Mouse (Mus musculus): ENCODE data around the gene Gm49321. TPM values are rescaled to one million over a fixed set of nuclear protein-coding genes. Genes with fewer than 3 reads are reported as not detected.

The Gm49321 gene
- polyA plus RNA-seq, 1 experiment, result not detected

DNA sequence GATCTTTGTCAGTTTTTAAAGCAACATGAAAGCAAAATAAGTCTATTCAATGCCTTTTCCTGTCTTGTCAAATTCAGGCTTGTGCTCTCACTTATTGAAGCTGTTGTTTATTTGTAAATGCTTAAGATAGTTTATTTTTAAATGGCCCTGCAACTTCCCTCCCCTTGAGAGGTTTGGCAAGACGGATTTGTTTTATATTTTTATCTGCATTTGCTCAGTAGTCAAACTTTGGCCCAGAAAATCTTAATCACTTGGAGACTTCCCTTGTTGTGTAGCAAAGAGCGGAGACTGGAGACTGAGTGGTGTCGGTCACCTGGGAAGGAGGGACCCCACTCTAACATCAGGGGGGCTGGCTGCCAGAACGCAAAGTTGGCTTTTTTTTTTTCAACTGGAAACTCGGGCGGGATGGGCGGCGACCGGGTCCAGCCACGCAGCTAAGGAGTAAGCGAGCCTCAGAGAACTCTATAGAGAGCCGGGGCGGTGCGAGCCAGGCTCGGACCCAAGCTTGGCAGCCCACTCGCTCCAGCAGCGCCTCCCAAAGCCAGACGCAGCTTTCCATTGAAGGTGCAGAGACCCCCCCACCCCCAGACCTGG, 30.3 kb upstream of the Gm49321 start:
- Histone ChIP-seq H3K4me1 (replicated peaks; ENCODE audit: control insufficient read depth, insufficient read depth, low read length) (peaks cover 2% of the 10 kb centered on the region; the same call in 1 of the 2 replicates), H3K36me3 (ENCODE audit: control insufficient read depth, insufficient read depth, low read length) (no peaks in the 10 kb centered on the region), H3K4me3 (ENCODE audit: control insufficient read depth, insufficient read depth, low read length) (peak overlapping the region; percentile 51), H3K27ac (ENCODE audit: control insufficient read depth, insufficient read depth, low read length) (no peak overlapping the region), H3K27me3 (ENCODE audit: control insufficient read depth, insufficient read depth, low read length) (no peaks in the 10 kb centered on the region)
- no peak for DNase-seq
- WGBS, result 5% methylated on average over 18 of the region's 18 CpGs
- no peak for TF ChIP-seq POLR2A (IDR thresholded peaks at IDR 0.05; ENCODE audit: control insufficient read depth, extremely low read depth, insufficient read depth, low read length, poor library complexity)
- TF ChIP-seq CTCF (IDR thresholded peaks at IDR 0.05; ENCODE audit: borderline replicate concordance, control insufficient read depth, extremely low read depth, insufficient read depth, low read length, poor library complexity), result no peak

DNA sequence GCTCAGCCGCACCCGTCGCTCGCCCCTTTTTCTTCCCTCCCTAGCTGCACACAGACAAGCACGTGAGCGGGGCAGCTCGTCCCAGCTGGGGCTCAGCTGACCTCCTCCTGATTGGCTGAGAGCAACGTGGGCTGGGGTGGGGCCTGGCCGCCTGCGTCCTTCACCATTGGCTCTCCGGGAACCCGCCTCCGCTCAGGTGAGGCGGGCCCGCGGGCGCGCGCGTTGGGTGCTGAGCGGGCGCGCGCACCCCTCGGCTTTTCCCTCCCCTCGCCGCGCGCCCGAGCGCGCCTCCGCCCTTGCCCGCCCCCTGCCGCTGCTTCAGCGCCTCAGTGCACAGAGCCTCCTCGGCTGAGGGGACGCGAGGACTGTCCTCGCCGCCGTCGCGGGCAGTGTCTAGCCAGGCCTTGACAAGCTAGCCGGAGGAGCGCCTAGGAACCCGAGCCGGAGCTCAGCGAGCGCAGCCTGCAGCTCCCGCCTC, 29.7 kb upstream of the Gm49321 start:
- Histone ChIP-seq H3K27me3 (ENCODE audit: control insufficient read depth, insufficient read depth, low read length) (no peaks in the 10 kb centered on the region), H3K4me3 (ENCODE audit: control insufficient read depth, insufficient read depth, low read length) (peak overlapping the region; percentile 82), H3K27ac (ENCODE audit: control insufficient read depth, insufficient read depth, low read length) (peak overlapping the region; percentile 26), H3K36me3 (ENCODE audit: control insufficient read depth, insufficient read depth, low read length) (no peaks in the 10 kb centered on the region), H3K4me1 (replicated peaks; ENCODE audit: control insufficient read depth, insufficient read depth, low read length) (peaks cover 2% of the 10 kb centered on the region; the same call in 1 of the 2 replicates)
- DNase-seq, result peak; percentile 96
- TF ChIP-seq CTCF (IDR thresholded peaks at IDR 0.05; ENCODE audit: borderline replicate concordance, control insufficient read depth, extremely low read depth, insufficient read depth, low read length, poor library complexity) (peak; percentile 80; the same call in 1 of the 2 replicates), POLR2A (IDR thresholded peaks at IDR 0.05; ENCODE audit: control insufficient read depth, extremely low read depth, insufficient read depth, low read length, poor library complexity) (peak; percentile 99)
- under 1% methylated on average over 51 of the region's 51 CpGs for WGBS

DNA sequence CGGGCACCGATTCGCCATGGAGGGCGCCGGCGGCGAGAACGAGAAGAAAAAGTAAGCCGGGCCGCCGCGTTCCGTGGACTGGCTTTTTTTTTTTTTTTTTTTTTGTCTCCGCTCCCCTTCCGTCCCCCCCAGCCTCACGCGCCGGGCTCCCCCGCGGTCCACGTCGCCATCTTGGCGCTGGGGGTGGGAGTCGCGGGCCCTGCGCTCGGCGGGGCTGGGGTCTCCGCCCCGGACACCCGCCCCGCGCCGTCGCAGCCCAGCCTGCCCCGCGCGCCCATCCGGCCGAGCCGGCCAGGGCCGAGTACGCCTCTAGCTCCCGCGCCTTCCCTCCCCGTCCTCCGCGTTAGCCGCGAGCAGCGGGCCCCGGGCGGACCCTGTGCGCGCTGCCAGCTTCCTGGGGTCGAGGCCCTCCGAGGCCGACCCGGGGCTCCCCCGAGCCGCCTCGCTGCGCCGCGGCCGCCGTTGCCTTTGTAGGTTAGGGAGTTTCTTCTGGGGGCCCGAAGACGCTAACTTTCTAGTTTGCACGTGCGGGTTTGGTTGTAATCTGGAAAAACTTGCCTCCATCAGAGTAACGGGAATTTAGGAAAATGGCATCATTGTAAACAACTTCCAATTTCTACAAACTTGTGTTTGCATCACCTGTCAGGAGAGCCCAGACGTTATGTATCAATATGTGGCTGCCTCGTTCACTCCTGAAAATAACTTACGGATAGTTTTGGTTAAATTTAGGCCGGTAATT, 29.0 kb upstream of the Gm49321 start:
- peaks cover 2% of the 10 kb centered on the region; the same call in 1 of the 2 replicates for H3K4me1 ChIP-seq (replicated peaks; ENCODE audit: control insufficient read depth, insufficient read depth, low read length)
- H3K27me3 ChIP-seq (ENCODE audit: control insufficient read depth, insufficient read depth, low read length), result no peaks in the 10 kb centered on the region
- no peaks in the 10 kb centered on the region for H3K36me3 ChIP-seq (ENCODE audit: control insufficient read depth, insufficient read depth, low read length)
- DNase-seq, result peak; percentile 72
- 0 out of 2 replicates have a peak, but pooled peaks have one; percentile 26 for TF ChIP-seq POLR2A (IDR thresholded peaks at IDR 0.05; ENCODE audit: control insufficient read depth, extremely low read depth, insufficient read depth, low read length, poor library complexity)
- no peak for TF ChIP-seq CTCF (IDR thresholded peaks at IDR 0.05; ENCODE audit: borderline replicate concordance, control insufficient read depth, extremely low read depth, insufficient read depth, low read length, poor library complexity)
- peak overlapping the region; percentile 82 for H3K4me3 ChIP-seq (ENCODE audit: control insufficient read depth, insufficient read depth, low read length)
- H3K27ac ChIP-seq (ENCODE audit: control insufficient read depth, insufficient read depth, low read length), result peak overlapping the region; percentile 26
- 1% methylated on average over 76 of the region's 76 CpGs for WGBS

DNA sequence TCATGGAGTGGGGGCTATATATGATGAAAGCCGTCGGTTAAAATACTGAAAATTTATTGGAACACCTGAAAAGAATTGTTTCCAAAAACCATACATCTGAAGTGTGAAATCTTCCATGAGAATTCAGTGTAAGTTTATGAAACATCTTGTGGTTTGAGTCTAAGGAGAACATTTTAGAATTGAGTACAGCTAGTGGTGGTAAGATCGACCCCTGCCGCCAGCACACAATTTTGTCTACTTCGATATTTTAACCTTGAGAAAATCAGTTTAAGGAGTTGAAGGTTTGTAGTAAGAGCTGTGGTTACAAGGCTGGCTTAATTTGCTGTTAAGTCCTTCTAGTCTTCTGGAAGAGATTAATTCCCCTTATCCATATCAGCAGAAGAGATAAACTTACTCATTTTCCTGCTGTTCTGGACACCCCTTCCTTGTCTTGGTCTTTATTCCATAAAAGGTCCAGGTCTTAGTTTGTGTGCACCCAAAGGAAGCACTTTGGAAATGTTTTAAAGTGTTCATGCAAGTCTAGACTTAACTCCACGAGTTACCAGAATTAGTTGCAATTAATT, 28.4 kb upstream of the Gm49321 start:
- Histone ChIP-seq H3K4me1 (replicated peaks; ENCODE audit: control insufficient read depth, insufficient read depth, low read length) (peaks cover 2% of the 10 kb centered on the region; the same call in 1 of the 2 replicates), H3K36me3 (ENCODE audit: control insufficient read depth, insufficient read depth, low read length) (no peaks in the 10 kb centered on the region), H3K4me3 (ENCODE audit: control insufficient read depth, insufficient read depth, low read length) (no peak overlapping the region), H3K27ac (ENCODE audit: control insufficient read depth, insufficient read depth, low read length) (no peak overlapping the region), H3K27me3 (ENCODE audit: control insufficient read depth, insufficient read depth, low read length) (no peaks in the 10 kb centered on the region)
- DNase-seq, result peak; percentile 9
- no peak for TF ChIP-seq CTCF (IDR thresholded peaks at IDR 0.05; ENCODE audit: borderline replicate concordance, control insufficient read depth, extremely low read depth, insufficient read depth, low read length, poor library complexity)
- TF ChIP-seq POLR2A (IDR thresholded peaks at IDR 0.05; ENCODE audit: control insufficient read depth, extremely low read depth, insufficient read depth, low read length, poor library complexity), result no peak
- 4% methylated on average over 6 of the region's 6 CpGs for WGBS

DNA sequence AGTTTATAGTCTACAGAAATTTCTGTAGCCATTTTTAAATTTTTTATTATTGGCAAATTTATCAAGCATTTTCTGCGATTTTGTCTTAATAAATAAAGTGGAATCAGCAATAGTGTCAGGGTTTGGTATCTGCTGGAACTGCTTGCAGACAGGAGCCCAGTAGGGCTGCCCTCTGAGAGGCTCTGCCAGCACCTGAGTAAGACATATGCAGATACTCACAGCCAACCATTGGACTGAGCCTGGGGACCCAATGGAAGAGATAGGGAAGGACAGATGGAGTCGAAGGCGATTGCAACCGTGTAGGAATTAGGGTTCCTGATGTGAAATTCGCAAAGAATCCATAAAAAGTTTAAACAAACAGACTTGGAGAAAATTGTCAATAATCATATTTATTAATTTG, 19.0 kb upstream of the Gm49321 start:
- no peaks in the 10 kb centered on the region for H3K36me3 ChIP-seq (ENCODE audit: control insufficient read depth, insufficient read depth, low read length)
- 98% methylated on average over 5 of the region's 5 CpGs for WGBS
- no peaks in the 10 kb centered on the region for H3K27me3 ChIP-seq (ENCODE audit: control insufficient read depth, insufficient read depth, low read length)
- no peaks in the 10 kb centered on the region for H3K4me1 ChIP-seq (replicated peaks; ENCODE audit: control insufficient read depth, insufficient read depth, low read length)
- H3K4me3 ChIP-seq (ENCODE audit: control insufficient read depth, insufficient read depth, low read length), result no peak overlapping the region
- TF ChIP-seq CTCF (IDR thresholded peaks at IDR 0.05; ENCODE audit: borderline replicate concordance, control insufficient read depth, extremely low read depth, insufficient read depth, low read length, poor library complexity) (no peak), POLR2A (IDR thresholded peaks at IDR 0.05; ENCODE audit: control insufficient read depth, extremely low read depth, insufficient read depth, low read length, poor library complexity) (no peak)
- DNase-seq, result no peak
- H3K27ac ChIP-seq (ENCODE audit: control insufficient read depth, insufficient read depth, low read length), result no peak overlapping the region

DNA sequence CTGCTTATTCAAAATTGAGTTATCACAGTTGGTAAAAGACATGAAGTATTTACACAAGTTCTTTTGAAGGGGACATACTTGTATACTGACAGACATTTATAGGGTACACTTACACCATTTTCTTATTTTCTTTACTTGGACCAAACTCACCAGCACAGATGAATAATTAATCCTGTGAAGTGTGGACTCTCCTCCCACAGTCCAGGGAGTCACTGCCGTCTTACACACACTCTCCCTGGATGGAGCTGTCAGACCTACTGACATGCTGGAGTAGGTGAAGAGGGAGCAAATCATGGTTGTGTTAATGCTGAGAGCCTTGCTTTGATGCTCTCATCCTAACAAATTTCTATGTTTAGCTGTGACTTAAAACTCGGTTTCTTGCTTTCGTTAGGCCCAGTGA, 7.2 kb upstream of the Gm49321 start:
- peaks cover 69% of the 10 kb centered on the region for H3K36me3 ChIP-seq (ENCODE audit: control insufficient read depth, insufficient read depth, low read length)
- DNase-seq, result no peak
- no peak overlapping the region for H3K27ac ChIP-seq (ENCODE audit: control insufficient read depth, insufficient read depth, low read length)
- 97% methylated on average over 3 of the region's 3 CpGs for WGBS
- no peak for TF ChIP-seq POLR2A (IDR thresholded peaks at IDR 0.05; ENCODE audit: control insufficient read depth, extremely low read depth, insufficient read depth, low read length, poor library complexity)
- no peak for TF ChIP-seq CTCF (IDR thresholded peaks at IDR 0.05; ENCODE audit: borderline replicate concordance, control insufficient read depth, extremely low read depth, insufficient read depth, low read length, poor library complexity)
- no peaks in the 10 kb centered on the region for H3K4me1 ChIP-seq (replicated peaks; ENCODE audit: control insufficient read depth, insufficient read depth, low read length)
- H3K27me3 ChIP-seq (ENCODE audit: control insufficient read depth, insufficient read depth, low read length), result no peaks in the 10 kb centered on the region
- no peak overlapping the region for H3K4me3 ChIP-seq (ENCODE audit: control insufficient read depth, insufficient read depth, low read length)

All from thymus, adult 2 months (tissue).